Mouse (Mus musculus) embryonic facial prominence, embryonic 11.5 days (tissue): ENCODE measurements at regions not wholly inside any gene's neighbourhood (a gene's known extent, or its start where the extent isn't known, plus 50 kb on each side); places are given as distances from the start of the nearest gene placed in this dataset.

ENCODE experiments used
- ATAC-seq: fragments of 200-750 bp; cut with Nextera tagmentation; replicated peaks from 2 replicates; pipeline ENCODE4 v1.8.0; 2017; ENCODE audit warnings: low read depth; ENCODE audit not compliant: insufficient number of reproducible peaks, low FRiP score, low TSS enrichment
- DNase-seq: peaks from one replicate; pipeline ENCODE4 v3.0.0-alpha.2; 2015; ENCODE audit warnings: low spot score
- H3K27ac ChIP-seq: fragments of 300-500 bp; sonication (generic); replicated peaks from 2 replicates; pipeline ENCODE4 v1.5.1; 2014; ENCODE audit warnings: mild to moderate bottlenecking, low read depth, low read length, control low read depth
- H3K27me3 ChIP-seq: fragments of 300-500 bp; sonication (generic); 2 replicates; pipeline ENCODE4 v1.6.1; 2014; ENCODE audit warnings: mild to moderate bottlenecking, low read length, moderate library complexity, mixed read lengths; ENCODE audit not compliant: control insufficient read depth, insufficient read depth
- H3K36me3 ChIP-seq: fragments of 300-500 bp; sonication (generic); replicated peaks from 2 replicates; pipeline ENCODE4 v1.6.1; 2014; ENCODE audit warnings: low read depth, mild to moderate bottlenecking, low read length, moderate library complexity, mixed read lengths; ENCODE audit not compliant: control insufficient read depth, insufficient read depth
- H3K4me1 ChIP-seq: fragments of 300-500 bp; sonication (generic); 2 replicates; pipeline ENCODE4 v1.6.1; 2014; ENCODE audit warnings: low read length, mixed read lengths; ENCODE audit not compliant: control insufficient read depth, insufficient read depth
- H3K4me2 ChIP-seq: fragments of 300-500 bp; sonication (generic); 2 replicates; pipeline ENCODE4 v1.6.1; 2014; ENCODE audit warnings: low read depth, mild to moderate bottlenecking, control low read depth, low read length, moderate library complexity
- H3K4me3 ChIP-seq: fragments of 300-500 bp; sonication (generic); 2 replicates; pipeline ENCODE4 v1.5.1; 2014; ENCODE audit warnings: low read depth, low read length, control low read depth
- H3K9ac ChIP-seq: fragments of 300-500 bp; sonication (generic); replicated peaks from 2 replicates; pipeline ENCODE4 v1.6.1; 2014; ENCODE audit warnings: mild to moderate bottlenecking, control low read depth, low read length
- H3K9me3 ChIP-seq: fragments of 300-500 bp; sonication (generic); replicated peaks from 2 replicates; pipeline ENCODE4 v1.6.1; 2016; ENCODE audit warnings: mild to moderate bottlenecking, low read length, inconsistent platforms, mixed read lengths; ENCODE audit not compliant: control insufficient read depth
- WGBS: fragments of 180-500 bp; shearing (Covaris S2); extraction: QIAGEN DNeasy Blood & Tissue Kit; methylation state at CpG from one replicate; pipeline ENCODE4 v1.1.7; 2014; 5-methylcytosine and 5-hydroxymethylcytosine counted together

DNA sequence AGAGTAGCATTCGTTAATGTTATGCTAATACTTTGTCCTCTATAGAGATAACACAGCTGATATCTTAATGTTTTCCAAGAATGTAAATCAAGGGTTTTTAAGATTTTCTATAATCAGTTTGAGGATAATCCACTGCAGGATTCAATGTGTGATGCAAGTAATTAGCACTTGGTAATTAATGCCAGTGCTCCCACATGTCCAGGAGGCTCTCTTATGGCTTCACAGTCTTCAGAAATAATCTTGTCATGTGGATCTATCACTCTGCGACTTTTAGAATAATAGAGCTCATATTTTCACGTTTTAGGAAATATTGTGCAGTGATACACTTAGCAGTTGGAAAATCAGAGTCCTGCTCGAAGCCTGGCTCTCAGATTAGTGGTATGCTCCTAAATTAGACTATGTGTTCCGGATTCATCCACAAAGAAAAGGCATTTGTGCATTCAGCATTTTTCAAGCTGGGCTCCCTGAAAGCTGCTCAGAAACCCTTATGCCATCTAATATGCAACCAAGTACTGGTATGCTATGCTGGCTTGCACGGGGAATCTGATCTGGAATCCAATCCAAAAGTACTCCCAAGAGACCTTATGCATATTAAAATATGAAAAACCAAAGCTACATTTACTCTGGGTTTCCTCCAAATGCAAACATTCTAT, 1302.8 kb upstream of the Tyrp1 start:
- H3K27ac ChIP-seq = no peak overlapping the region
- ATAC-seq (no peak), DNase-seq (no peak)
- H3K9ac ChIP-seq = no peak overlapping the region
- no peak overlapping the region for H3K4me3 ChIP-seq
- 66% methylated on average over 6 of the region's 6 CpGs for whole genome bisulfite sequencing
- no peaks in the 10 kb centered on the region for H3K4me1 ChIP-seq
- no peaks in the 10 kb centered on the region for H3K9me3 ChIP-seq
- no peaks in the 10 kb centered on the region for H3K36me3 ChIP-seq
- H3K4me2 ChIP-seq = no peak overlapping the region
- H3K27me3 ChIP-seq = no peaks in the 10 kb centered on the region

DNA sequence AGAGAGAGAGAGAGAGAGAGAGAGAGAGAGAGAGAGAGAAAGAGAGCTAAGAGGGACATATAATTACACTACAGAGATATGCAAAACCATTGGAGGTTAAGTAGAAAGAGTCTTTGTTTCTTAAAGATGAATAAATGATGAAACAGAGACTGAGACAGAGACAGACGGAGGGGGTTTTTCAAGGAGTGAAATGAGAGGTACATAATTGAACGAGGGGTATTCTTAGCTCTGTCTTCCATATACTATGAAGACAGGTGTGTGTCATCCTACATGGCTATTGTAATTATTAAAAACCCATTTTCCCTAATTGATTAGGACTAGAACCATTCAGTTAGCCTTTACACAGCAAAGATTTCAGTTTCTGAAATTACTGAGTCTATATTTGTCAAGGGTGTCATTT, 1302.2 kb upstream of the Tyrp1 start:
- 71% methylated on average over 2 of the region's 2 CpGs for WGBS
- Histone ChIP-seq H3K4me2 (no peak overlapping the region), H3K9me3 (no peaks in the 10 kb centered on the region), H3K27ac (no peak overlapping the region), H3K9ac (no peak overlapping the region), H3K4me3 (no peak overlapping the region), H3K27me3 (no peaks in the 10 kb centered on the region), H3K4me1 (no peaks in the 10 kb centered on the region), H3K36me3 (no peaks in the 10 kb centered on the region)
- no peak for ATAC-seq
- DNase-seq = no peak

DNA sequence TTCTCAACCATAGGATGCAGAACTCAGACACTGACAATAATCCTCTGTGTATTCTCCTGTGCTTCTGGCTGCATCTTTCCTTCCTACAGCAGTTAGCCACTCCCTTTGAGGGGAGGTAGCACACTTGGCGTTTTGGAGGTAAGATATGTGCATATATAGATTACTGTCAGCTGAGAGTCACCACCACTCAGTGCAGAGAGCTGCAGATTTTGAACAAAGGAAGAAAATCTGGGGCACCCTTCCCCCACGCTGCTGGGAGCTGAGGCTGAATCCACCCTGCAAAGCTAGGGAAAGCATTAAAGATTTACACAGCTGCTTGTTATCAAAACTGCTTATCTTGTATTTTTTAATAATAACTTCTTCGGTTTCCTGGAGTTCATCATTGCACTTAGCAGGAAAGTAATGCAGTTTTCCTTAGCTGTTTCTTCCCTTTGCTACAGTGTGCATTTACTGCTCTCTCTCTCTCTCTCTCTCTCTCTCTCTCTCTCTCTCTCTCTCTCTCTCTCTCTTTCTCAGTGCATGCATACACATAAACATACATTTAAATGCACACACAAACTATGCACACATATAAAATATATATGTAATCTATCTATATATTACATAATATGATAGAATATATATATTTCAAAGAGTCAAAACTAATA, 1301.4 kb upstream of the Tyrp1 start:
- H3K4me2 ChIP-seq = no peak overlapping the region
- H3K27ac ChIP-seq = no peak overlapping the region
- H3K9me3 ChIP-seq = no peaks in the 10 kb centered on the region
- H3K4me1 ChIP-seq = no peaks in the 10 kb centered on the region
- H3K4me3 ChIP-seq = no peak overlapping the region
- 40% methylated on average over 3 of the region's 3 CpGs for WGBS
- no peak for ATAC-seq
- no peak overlapping the region for H3K9ac ChIP-seq
- peak; percentile 2 for DNase-seq
- H3K27me3 ChIP-seq = no peaks in the 10 kb centered on the region
- H3K36me3 ChIP-seq = no peaks in the 10 kb centered on the region

DNA sequence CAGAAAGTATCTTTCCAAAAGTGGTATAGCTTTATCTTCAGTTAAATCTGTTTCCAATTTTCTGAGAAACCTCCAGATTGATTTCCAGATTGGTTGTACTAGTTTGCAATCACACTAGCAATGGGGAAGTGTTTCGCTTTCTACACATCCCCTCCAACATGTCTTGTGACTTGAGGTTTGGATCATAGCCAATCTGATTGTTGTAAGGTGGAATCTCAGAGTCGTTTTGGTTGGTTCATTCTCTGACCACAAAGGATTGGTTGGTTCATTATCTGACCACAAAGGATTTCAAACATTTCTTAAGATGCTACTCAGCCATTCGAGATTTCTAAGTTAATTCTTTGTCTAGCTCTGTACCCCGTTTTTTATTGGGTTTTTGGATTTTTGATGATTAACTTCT, 1288.5 kb upstream of the Tyrp1 start:
- H3K27ac ChIP-seq = no peak overlapping the region
- H3K4me1 ChIP-seq = no peaks in the 10 kb centered on the region
- H3K4me3 ChIP-seq = no peak overlapping the region
- no peak for DNase-seq
- no peak overlapping the region for H3K4me2 ChIP-seq
- H3K9ac ChIP-seq = no peak overlapping the region
- WGBS = 81% methylated on average over 4 of the region's 4 CpGs
- no peaks in the 10 kb centered on the region for H3K9me3 ChIP-seq
- no peaks in the 10 kb centered on the region for H3K27me3 ChIP-seq
- no peak for ATAC-seq
- no peaks in the 10 kb centered on the region for H3K36me3 ChIP-seq
